ENCODE assay signal across 22 mouse cellular contexts in genomic region chr2:32781710-32782109, GRCm38 (mm10). TPM values are rescaled to one million over a fixed set of nuclear protein-coding genes. Genes with fewer than 3 reads are reported as not detected.
"Had no signal": no experiment of that assay in that cellular context is flagged by ENCODE, and none has a peak within 500 bp of the region (broad histone marks: within the 10 kb centered on the region; RNA-seq: fewer than 3 reads in every experiment).

No protein-coding gene starts in this region.

- H3K36me3 ChIP-seq: kidney, embryonic 15.5 days; limb, embryonic 10.5 days; limb, embryonic 13.5 days; liver, embryonic 12.5 days; liver, embryonic 15.5 days; lung, embryonic 15.5 days; neural tube, embryonic 12.5 days; neural tube, embryonic 15.5 days had no signal

- H3K27ac ChIP-seq: kidney, embryonic 15.5 days; limb, embryonic 10.5 days; limb, embryonic 13.5 days; liver, embryonic 12.5 days; liver, embryonic 15.5 days; lung, embryonic 15.5 days; neural tube, embryonic 12.5 days; neural tube, embryonic 15.5 days had no signal

- H3K9me3 ChIP-seq: kidney, embryonic 15.5 days; limb, embryonic 10.5 days; limb, embryonic 13.5 days; liver, embryonic 12.5 days; liver, embryonic 15.5 days; lung, embryonic 15.5 days; megakaryocyte, embryonic 14.5 days; neural tube, embryonic 12.5 days; neural tube, embryonic 15.5 days had no signal

- H3K4me1 ChIP-seq: liver, embryonic 15.5 days had no signal

- DNase-seq: kidney, adult 2 months; kidney, postnatal 10 days; kidney, postnatal 36 days; liver; lung, adult 18-20 months; lung, postnatal 10 days; lung, postnatal 36 days; midbrain, embryonic 14.5 days; right cerebral cortex, adult 18-20 months; right cerebral cortex, postnatal 14 days; right cerebral cortex, postnatal 4 days; thymus, postnatal 4 days had no signal

- H3K4me2 ChIP-seq: kidney, embryonic 15.5 days; limb, embryonic 13.5 days; liver, embryonic 12.5 days; liver, embryonic 15.5 days; lung, embryonic 15.5 days; midbrain, embryonic 11.5 days; neural tube, embryonic 12.5 days; neural tube, embryonic 15.5 days had no signal

- ATAC-seq: liver, embryonic 12.5 days had no signal

- H3K4me3 ChIP-seq: kidney, embryonic 15.5 days; limb, embryonic 10.5 days; limb, embryonic 13.5 days; liver, embryonic 12.5 days; liver, embryonic 15.5 days; lung, embryonic 15.5 days; megakaryocyte, embryonic 14.5 days; neural tube, embryonic 12.5 days; neural tube, embryonic 15.5 days had no signal

- H3K9ac ChIP-seq: kidney, embryonic 15.5 days; limb, embryonic 13.5 days; liver, embryonic 12.5 days; liver, embryonic 15.5 days; lung, embryonic 15.5 days; neural tube, embryonic 12.5 days had no signal

- H3K27me3 ChIP-seq: kidney, embryonic 15.5 days; liver, embryonic 12.5 days; liver, embryonic 15.5 days; lung, embryonic 15.5 days; neural tube, embryonic 15.5 days had no signal

RNA-seq across cellular contexts. Expression of gene Cfap157, which starts 2.5 kb away (rescaled TPM):
- polyA plus RNA-seq: kidney, adult 2 months; liver, embryonic 15.5 days had no signal

RNA-seq across cellular contexts. Expression of gene Ttc16, which starts 6.3 kb away (rescaled TPM):
- polyA plus RNA-seq: liver, embryonic 15.5 days had no signal

RNA-seq across cellular contexts. Expression of gene 6330409D20Rik, which starts 40.9 kb away (rescaled TPM):
- polyA plus RNA-seq: kidney, adult 2 months; kidney, embryonic 15.5 days; limb, embryonic 10.5 days; liver, embryonic 12.5 days; liver, embryonic 15.5 days had no signal
